Mouse (Mus musculus) ovary, adult 18-20 months (tissue): ENCODE data around the gene Kcnip4.

Experiments used
- DNase-seq: peaks from one replicate; pipeline ENCODE4 v3.0.0; 2022; ENCODE audit warnings: low spot score, mixed read lengths

Kcnip4 gene

DNA sequence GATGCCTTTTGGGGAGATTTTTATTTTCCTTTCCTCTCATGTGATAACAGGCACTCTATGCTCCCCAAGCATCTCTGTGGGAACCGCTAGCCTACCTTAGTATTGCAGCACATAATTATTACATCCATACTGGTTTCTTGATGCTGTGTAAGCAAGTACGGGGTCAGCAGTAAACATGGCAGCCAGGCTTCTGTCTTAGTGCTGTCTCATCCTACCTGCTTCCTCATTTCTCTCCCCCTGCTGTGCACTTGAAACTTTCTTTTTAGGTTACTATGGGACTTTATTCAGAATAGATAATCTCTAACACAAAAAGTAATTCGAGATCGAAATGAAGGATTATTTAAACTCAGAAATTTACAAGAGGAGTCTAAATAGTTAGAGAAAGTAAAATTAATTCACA is 973.0 kb downstream of the Kcnip4 start:
- DNase-seq: no peak

DNA sequence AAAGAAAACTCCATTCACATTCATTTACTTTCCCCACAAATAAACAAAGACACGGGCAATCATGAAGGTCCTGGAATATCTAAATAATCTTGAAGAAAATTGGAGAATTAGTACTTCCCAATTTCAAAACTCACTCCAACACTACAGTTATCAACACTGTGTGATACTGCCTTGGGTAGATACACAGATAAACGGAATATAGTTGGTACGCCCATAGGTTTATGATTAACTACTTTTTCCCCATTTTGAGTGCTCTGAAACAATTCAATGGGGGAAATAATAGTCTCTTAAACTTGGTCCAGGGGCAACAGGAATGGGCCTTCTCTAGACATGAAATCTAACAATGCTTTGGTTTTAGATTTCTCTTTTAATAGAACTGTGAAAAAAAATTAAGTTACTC is 978.9 kb downstream of the Kcnip4 start:
- DNase-seq: no peak

DNA sequence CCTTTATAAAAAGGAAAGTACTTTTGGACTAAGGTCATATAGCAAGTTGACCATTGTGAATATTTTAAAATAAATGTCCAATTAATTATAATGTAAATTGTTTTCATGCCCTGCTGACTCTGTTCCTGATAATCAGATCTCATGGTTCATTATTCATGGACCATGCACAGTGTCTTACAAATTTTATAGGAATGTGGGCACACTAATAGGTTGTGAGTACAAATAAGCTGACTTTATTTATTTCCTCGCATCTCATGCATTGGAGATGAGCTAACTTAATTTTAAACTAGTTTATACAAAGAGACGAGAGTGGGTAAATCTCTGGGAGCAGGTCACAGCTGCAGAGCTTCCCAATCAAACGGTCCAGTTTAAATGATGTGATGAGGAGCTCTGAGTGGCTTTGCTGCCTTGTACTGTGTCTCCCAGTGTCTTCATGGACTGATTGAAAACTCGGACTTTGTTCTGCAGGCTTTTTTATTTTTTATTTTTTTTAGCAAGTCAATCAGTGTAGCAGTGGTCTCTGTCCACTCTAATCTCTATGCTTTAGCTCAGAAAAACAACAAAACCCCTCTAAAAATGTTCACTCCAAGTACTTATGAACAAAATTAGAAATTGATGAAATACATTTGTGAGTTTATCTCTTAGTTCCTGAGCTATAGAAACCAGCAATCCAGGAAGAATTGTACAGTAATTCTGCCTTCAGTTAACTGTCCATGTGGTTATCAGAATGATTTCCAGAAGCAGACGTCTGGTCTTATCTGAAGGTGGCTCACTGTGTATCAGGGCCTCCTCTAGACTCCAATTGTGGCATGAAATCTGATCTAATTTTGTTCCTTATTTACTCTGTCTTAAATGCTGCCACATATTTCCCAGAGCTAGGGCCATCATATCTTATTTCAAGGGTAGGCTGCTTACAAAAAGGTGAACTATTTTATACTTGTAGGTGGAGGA is 979.6 kb downstream of the Kcnip4 start:
- DNase-seq: no peak

DNA sequence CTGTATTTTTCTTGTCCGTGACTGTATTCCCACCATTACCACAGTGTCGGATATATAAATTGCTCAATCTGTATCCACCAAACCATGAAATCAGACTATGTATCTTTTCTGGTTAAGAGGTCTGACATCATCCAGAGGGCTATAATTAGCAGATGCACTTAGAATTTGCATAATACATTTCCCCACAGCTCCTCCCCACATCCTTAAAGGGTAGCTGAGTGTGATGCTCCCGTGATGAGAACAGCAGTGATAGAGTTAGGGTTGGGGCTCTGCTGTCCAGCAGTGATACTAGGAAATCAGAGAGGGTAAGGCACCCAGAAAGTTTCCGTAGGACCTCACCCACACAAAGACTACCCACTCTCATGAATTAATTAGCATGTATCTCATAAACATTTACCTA is 1006.7 kb downstream of the Kcnip4 start:
- no peak for DNase-seq

DNA sequence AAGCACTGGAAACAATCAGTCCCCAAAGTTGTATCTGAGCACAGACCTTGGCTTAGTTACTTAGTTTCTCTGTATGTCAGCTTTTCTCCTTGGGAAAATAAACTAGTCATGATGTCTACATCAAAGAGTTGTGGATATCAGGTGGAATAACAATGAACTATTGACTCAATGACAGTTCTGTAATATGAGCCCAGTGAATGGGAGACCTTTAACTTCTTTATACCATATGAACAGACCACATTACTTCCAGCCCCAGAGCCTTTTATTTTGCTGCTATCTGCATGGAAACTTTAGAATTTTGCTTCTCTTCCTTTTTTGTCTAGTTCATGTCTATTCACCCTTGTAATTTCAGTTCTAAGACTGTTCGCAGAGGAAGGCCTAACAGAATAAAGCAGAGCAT is 1011.4 kb downstream of the Kcnip4 start:
- no peak for DNase-seq

DNA sequence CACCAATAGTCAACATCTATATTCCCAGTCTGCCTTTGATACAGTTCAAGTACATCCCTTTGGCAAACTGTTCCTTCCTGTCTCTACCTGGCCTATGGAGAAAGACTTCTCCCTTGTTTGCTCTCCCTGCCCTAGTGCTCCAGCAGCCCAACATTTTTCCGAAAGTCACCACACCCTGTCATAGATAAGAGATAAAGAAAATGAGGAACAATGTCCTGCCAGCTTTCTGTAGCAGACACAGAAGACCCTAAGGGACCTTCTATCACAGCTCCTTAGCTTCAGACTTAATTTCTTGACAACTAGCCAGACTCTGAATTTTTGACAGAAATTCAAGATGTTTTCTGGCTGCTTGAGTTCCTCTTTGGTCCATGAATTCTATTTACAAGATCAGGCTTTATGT is 1013.4 kb downstream of the Kcnip4 start:
- no peak for DNase-seq

DNA sequence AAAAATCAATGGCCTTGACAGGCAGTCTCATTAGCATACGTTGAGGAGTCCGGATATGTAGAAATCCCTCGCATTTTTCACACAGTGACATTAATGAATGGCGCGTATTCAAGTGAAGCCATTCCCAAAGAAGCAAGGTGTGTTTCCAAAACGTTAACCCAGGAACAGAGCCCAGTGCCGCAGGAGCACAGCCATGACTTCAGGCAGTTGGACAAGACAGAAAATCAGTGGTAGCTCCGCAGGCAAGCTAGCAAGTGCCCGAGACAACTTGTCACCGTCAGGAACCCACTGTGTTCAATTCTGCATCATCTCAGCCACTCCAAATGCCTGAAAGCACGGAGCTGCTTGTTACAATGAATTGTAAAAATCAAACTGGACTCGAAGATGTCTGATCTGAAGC is 1014.5 kb downstream of the Kcnip4 start:
- no peak for DNase-seq

DNA sequence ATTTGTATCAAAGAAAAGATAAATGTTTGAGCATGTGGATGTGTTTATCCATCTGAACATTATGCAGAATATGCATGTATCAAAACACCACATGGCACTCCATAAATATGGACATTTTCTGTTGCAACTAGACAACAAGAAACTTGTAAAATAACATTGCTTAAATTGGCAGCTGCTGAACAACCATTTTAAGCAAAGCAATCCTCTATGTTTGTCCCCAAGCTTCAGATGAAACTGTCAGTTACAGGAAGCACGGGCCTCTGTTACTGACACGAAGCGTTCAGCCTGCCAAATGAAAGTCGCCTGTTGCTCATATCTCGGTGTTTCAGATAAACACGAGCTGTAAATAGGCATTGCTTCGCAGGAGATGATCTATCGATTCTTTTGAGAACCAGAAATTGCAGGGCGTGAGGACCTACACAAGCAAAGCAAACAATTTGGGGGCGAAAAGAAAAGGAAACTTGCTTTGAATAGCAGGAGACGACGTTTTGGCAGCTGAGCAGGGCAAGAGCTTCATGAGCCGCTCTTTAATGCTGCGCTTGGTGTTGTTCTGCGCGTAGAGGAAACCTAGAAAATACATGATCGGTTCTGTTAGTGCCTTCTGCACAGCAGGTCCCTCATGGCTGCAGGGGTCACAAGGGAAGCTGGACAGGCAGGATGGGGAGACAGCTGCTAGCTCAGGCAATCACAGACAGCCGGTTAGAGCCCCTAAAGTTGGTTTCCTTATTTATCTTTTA is 1015.3 kb downstream of the Kcnip4 start:
- no peak for DNase-seq

DNA sequence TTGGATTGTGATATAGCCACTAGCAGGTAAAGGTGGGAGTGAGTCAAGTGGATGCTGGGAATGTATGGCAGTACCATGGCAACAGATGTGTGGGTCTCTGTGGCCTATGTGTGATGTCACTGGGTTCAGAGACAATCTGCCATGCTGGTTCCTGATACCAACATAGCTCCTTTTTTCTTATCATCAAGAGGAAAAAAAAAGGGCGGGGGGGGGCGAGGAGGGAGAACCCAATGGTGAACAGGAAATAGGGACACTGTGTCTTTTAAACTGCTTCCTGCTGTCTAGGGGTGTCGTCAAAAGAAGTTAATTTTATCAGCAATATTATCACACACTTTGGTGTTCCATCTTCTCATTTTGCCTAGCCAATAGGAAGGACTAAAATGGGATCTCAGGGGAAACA is 1021.6 kb downstream of the Kcnip4 start:
- no peak for DNase-seq

DNA sequence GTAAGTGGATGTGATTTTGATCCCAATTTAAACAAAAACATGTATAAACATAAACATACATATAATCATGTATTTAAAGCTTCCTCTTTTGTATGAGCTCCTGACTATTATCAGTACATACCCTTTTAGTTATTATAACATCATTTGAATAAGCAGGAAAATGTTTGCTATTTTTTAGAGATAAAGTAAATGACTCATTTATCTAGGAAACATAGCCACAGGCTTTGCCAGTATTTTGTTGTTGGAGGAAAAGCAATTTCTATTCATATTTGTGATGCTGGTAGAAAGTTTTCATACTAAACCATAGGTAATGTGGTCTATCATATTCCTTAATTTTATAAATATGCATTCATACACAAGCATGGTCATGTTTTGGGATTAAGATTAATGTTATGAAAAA is 1022.3 kb downstream of the Kcnip4 start:
- DNase-seq: no peak

DNA sequence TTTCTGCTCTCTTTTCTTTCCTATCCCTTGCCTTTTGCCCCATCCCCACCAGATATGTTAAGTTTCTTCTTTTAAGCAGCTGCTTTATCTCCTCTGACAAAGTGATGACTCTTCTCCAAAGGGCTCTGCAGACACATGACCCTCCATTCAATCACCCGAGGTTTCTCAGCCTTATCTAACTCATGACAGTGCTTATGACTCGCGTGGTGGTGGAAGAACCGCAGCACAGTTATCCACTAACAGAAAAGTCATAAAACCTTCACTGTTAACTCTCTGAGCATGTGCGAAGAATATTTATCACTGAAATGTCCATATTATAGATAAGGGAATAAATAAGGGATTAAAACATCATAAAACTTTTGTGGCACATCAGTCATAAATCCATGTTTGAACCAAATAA is 1024.5 kb downstream of the Kcnip4 start:
- DNase-seq: no peak

DNA sequence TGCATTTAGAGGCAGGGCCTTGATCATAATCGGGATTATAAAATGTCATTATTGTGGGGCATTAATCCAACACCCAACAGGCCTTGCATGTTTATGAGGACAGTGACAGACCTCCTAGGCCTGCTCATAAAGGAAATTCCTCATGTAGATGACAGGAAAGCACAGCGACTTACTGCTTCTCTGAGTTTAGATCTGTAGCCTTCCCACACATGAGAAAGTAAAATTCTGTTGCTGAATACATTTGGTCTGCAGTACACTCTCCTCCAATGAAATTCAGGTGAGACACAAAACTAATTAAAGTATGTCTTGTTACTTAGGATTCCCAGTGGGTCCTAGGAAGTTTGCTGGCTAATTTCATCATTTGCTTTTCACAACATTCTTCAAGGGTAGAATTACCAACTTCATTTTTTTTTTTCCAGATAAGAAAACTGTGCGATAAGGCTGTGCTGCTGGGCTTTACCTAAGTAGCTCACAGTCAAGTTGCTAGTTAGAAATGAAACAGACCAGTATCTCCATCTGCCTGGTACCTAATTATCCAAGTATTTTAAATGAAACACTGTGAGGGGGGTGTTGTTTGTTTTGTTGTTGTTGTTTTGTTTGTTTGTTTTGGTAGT is 1033.7 kb downstream of the Kcnip4 start:
- DNase-seq: no peak

DNA sequence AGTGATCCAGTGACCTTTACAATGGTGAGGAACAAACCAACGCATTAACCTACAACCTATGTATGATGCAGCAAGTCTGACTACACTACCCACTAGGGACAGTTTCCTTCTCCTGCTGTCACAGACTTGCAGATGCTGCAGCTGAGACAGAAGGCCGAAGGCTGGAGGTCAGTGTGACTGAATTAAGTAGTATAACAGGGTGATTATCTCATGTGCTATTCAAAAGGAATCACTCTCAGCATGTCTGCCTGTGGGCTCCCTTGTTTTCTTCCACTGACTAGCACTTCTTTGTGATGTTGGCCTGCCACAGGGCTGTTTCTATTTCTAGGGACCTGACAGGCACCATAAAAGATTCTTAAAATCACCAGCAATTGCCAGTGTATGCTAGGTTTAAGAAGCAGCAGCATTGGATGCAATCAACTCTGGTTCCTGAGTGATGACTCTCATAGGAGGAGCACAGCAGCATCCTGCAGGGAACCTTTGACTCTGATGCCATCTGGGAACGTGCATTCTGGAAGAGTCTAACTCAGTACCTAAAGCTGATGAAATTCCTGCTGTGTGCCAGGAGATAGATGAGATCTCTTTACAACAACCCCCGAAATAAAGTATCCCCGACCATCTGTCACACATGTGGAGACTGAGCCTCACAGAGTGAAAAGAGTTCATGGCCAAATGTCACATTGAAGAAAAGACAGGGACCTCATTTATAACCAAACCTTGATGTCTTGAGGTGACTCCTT is 1035.0 kb downstream of the Kcnip4 start:
- DNase-seq: no peak

DNA sequence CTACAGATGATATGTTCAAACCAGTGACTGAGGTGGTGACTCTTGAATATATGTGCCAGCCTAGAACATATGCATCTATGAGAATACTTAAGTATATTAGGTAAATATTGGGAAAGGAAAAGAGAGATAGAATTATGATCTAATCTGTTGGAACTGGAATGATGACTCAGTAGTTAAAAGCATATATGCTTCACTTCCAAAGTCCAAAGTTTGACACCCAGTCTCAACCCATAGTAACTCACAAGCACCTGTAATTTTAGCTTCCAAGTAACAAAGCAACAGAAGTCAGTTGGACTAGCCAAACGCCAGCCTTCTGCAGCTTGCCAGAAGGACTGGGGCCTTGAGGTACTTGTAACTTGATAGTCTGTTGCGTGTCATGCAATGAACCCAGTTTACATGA is 1041.6 kb downstream of the Kcnip4 start:
- DNase-seq: no peak

DNA sequence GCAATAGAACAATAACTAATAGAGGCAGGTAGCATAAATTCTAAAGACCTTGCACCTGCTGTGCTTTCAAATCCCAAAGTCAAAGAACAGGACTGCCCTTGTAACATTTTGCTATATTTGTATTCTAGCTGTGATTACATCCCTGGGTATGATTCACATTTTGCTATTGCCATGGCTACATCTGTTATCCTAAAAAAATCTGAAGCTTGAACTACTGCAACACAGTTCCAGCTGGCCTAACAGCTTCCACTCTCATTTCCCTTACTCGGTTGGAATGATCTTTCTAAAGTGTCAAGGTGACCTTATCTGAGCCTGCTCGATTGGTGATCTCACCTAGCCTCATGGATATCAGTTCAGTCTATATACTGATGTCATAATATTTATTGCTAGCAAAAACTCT is 1064.5 kb downstream of the Kcnip4 start:
- DNase-seq: no peak

DNA sequence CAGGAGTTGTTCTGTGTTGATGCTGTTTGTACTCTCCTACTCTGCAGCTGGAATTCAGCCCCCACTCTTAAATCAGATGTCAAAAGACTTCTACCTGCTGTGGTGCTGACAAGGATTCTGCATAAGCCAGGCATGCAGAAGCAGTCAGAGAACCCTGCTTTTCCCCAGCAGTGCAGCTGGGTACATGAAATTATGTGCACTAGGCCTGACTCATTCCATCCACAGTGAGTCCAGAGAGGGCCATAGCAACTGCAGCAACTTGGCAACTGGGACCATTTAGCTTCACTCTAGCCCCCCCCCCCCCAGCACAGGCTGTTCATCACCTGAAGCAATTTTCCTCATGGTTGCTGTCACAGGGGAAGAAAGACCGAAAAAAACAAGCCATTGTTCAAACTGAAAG is 1075.8 kb downstream of the Kcnip4 start:
- no peak for DNase-seq

DNA sequence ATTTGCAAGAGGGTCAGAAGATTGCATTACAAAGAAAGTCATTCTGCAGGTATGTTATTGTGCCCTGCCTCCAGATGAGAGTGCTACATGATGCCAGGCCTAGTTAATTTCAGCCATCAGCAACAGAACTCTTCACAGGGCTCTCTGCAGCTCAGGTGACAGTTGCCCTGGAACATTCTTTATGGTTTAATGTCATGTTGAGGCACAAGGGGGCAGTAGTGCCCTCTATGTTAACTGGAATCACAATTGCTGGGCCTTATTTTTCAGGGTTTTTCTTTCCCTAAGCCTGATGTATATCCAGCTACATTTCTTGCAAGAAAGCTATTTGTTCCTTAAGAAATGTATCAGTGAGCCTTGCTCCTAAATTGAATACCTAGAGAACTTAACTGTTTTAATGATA is 1094.2 kb downstream of the Kcnip4 start:
- no peak for DNase-seq

DNA sequence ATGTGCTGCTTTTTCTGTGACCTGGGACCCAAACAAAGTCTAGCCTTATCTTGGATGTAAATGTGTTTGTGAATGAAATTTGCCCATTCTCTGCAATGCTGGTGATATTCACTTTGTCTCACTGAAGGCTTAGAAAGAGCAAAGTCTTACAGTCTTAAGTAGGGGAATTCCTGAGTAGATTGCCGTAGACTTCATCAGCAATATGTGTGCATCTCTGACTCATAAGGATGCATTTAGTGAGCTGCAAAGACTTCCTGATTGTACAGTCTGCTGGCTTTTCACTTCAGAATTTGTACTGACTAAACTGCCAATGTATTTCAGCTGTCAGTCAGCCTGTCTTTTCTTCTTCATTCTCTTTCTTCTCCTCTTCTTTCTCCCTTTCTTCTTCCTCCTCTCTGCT is 1102.8 kb downstream of the Kcnip4 start:
- no peak for DNase-seq

DNA sequence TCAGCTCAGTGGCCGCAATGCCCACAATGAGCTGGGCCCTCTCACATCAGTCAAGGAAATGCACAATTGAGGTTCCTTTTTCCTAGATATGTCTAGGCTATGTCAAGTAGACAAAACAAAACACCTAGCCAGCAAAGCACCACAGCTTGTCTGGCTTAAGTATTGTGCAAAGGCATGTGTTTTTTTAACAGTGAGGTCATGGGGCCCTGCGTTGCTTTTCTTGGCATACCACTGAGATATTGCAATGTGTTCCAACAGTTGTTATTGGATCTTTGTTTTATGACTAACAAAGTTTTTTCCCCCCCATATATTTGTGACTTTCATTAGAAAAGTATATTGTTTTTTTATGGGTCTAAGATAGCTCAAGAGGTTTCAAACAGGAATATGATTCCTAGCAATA is 1105.0 kb downstream of the Kcnip4 start:
- no peak for DNase-seq

DNA sequence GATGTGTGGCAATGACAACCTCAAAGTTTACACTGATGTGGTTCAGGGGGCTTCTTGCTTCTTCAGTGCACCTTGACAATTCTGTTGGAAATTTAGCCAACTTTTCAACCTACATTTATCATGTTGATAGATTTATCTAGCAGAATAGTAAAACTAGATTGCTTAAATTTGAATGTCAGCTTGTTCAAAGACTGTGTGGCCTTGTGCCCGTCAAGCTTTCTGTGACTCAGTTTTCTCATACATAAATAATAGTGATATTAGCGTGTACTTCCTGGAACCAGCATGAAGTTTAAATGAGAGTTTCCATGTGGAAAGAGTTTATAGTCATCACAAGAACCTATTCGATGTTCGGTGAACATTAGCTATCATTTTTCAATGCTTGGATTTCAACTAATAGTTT is 1112.4 kb downstream of the Kcnip4 start:
- no peak for DNase-seq

DNA sequence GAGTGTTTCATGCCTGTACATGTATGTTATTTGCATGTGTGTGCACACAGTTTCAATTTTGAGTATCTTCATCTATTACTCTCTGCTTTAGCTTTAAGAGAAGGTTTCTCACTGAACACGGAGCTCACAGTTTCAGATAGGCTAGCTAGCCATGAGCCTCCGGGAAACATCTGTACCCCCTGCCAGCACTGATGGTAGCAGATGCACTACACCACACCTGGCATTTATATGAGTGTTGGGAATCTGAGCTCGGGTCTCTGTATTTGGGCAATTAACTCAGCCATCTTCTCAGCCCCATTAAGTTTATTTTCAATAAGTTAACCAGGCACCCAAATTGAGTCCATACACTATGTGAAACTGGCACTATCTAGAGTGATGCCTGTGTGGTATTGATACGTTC is 1113.2 kb downstream of the Kcnip4 start:
- DNase-seq: no peak

DNA sequence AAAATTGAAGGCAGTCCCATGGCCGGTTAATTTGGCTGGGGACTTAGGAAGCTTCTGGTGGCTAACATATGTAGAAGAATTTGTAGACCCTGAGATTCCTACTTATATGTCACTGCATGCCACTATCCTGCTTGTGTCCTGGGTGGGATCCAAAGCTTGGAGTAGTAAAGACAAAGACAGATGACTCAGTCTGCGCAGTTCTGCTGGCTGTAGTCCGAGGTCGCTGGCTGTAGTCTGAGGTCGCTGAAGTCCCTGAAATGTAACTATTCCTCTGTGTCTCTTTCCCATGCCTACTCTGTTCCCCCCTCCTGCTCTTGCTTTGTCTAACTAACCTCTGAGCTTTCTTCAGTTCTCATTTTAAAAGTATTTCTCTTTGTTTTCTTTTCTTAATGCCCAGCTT is 1114.4 kb downstream of the Kcnip4 start:
- no peak for DNase-seq
